ENCODE assay signal across 22 mouse cellular contexts in the genomic region with DNA sequence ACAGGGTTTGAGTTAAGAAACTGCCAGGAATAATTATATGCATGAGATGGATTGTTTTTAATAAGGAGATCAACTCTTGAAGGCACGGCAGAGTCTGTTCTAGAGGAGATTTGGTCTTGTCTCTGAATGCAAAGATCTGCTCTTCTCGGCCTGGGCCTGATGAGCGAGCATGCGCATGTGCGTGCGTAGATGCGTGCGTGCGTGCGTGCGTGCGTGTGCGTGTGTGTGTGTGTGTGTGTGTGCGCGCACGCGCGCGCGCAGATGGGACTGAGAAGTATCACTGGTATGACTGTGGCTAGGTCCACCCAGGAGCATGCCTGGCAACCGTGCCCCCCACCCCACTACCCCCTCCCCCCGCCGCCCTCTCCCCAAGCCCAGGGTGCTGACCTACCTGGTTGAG. TPM values are rescaled to one million over a fixed set of nuclear protein-coding genes. Genes with fewer than 3 reads are reported as not detected.
"Had no signal": no experiment of that assay in that cellular context is flagged by ENCODE, and none has a peak within 500 bp of the region (broad histone marks: within the 10 kb centered on the region; RNA-seq: fewer than 3 reads in every experiment).

No protein-coding gene starts in this region.

- H3K4me1 ChIP-seq: limb, embryonic 10.5 days; liver, embryonic 12.5 days; megakaryocyte, embryonic 14.5 days; neural tube, embryonic 12.5 days; stomach, embryonic 15.5 days had no signal

- H3K36me3 ChIP-seq: liver, embryonic 12.5 days; liver, embryonic 15.5 days had no signal

- H3K4me3 ChIP-seq: layer of hippocampus, adult 2 months; limb, embryonic 10.5 days; limb, embryonic 13.5 days; liver, embryonic 12.5 days; liver, embryonic 15.5 days; megakaryocyte, embryonic 14.5 days; neural tube, embryonic 12.5 days; stomach, embryonic 15.5 days had no signal

- H3K27me3 ChIP-seq: limb, embryonic 13.5 days; liver, embryonic 12.5 days; liver, embryonic 15.5 days; neural tube, embryonic 12.5 days; stomach, embryonic 15.5 days had no signal

- DNase-seq: kidney, adult 11 months; kidney, adult 9 months; kidney, postnatal 25 days; layer of hippocampus, adult 9-11 months; liver; lung, adult 2 months; midbrain, embryonic 14.5 days; retina, postnatal 1 day; right cerebral cortex, postnatal 25 days; spleen, adult 18-20 months; thymus, postnatal 25 days had no signal

- H3K9ac ChIP-seq: limb, embryonic 13.5 days; liver, embryonic 12.5 days; liver, embryonic 15.5 days; neural tube, embryonic 12.5 days; stomach, embryonic 15.5 days had no signal

- H3K4me2 ChIP-seq: limb, embryonic 13.5 days; liver, embryonic 12.5 days; liver, embryonic 15.5 days; midbrain, embryonic 11.5 days; neural tube, embryonic 12.5 days; stomach, embryonic 15.5 days had no signal

- H3K9me3 ChIP-seq: limb, embryonic 10.5 days; limb, embryonic 13.5 days; liver, embryonic 12.5 days; liver, embryonic 15.5 days; megakaryocyte, embryonic 14.5 days; neural tube, embryonic 12.5 days; stomach, embryonic 15.5 days had no signal

- H3K27ac ChIP-seq: layer of hippocampus, adult 2 months; limb, embryonic 10.5 days; limb, embryonic 13.5 days; liver, embryonic 12.5 days; liver, embryonic 15.5 days; macrophage; neural tube, embryonic 12.5 days; stomach, embryonic 15.5 days had no signal

- ATAC-seq: liver, embryonic 12.5 days had no signal

RNA-seq across cellular contexts. Expression of a gene that starts 30.9 kb away (rescaled TPM):
- total RNA-seq: neutrophil, adult 5-6 weeks had no signal
